Mouse (Mus musculus) hindbrain, embryonic 14.5 days (tissue): ENCODE data around the gene Ptbp1. TPM values are rescaled to one million over a fixed set of nuclear protein-coding genes. Genes with fewer than 3 reads are reported as not detected.
A peak's percentile ranks its signal among the peaks of the same experiment; 100 is the strongest.

Source experiments
- ATAC-seq: fragments of 200-750 bp; cut with Nextera tagmentation; 2 replicates; pipeline ENCODE4 v1.8.0; 2017; ENCODE audit warnings: moderate number of reproducible peaks, mild to moderate bottlenecking, moderate TSS enrichment, moderate library complexity; ENCODE audit not compliant: low FRiP score
- DNase-seq: peaks from one replicate; pipeline ENCODE4 v3.0.0-alpha.2; 2015; ENCODE audit warnings: low spot score
- H3K27ac ChIP-seq: fragments of 300-500 bp; sonication (generic); 2 replicates; pipeline ENCODE4 v1.5.1; 2014; ENCODE audit warnings: mild to moderate bottlenecking, moderate library complexity
- H3K27me3 ChIP-seq: fragments of 300-500 bp; sonication (generic); 2 replicates; pipeline ENCODE4 v1.6.1; 2014; ENCODE audit warnings: mild to moderate bottlenecking, low read length, mixed read lengths; ENCODE audit not compliant: control insufficient read depth, insufficient read depth
- H3K36me3 ChIP-seq: fragments of 300-500 bp; sonication (generic); replicated peaks from 2 replicates; pipeline ENCODE4 v1.6.1; 2014; ENCODE audit not compliant: control insufficient read depth, insufficient read depth
- H3K4me1 ChIP-seq: fragments of 300-500 bp; sonication (generic); replicated peaks from 2 replicates; pipeline ENCODE4 v1.6.1; 2014; ENCODE audit warnings: antibody characterized with exemption, low read length, mixed read lengths; ENCODE audit not compliant: control insufficient read depth, insufficient read depth
- H3K4me2 ChIP-seq: fragments of 300-500 bp; sonication (generic); replicated peaks from 2 replicates; pipeline ENCODE4 v1.6.1; 2014; ENCODE audit warnings: mild to moderate bottlenecking, moderate library complexity
- H3K4me3 ChIP-seq: fragments of 300-500 bp; sonication (generic); replicated peaks from 2 replicates; pipeline ENCODE4 v1.5.1; 2014; ENCODE audit warnings: mild to moderate bottlenecking, low read length
- H3K9ac ChIP-seq: fragments of 300-500 bp; sonication (generic); 2 replicates; pipeline ENCODE4 v1.6.1; 2014
- H3K9me3 ChIP-seq: fragments of 300-500 bp; sonication (generic); 2 replicates; pipeline ENCODE4 v1.6.1; 2016; ENCODE audit warnings: low read length; ENCODE audit not compliant: control insufficient read depth
- WGBS: fragments of 180-500 bp; shearing (Covaris S2); extraction: QIAGEN DNeasy Blood & Tissue Kit; methylation state at CpG from one replicate; pipeline ENCODE4 v1.1.7; 2014; 5-methylcytosine and 5-hydroxymethylcytosine counted together
- polyA plus RNA-seq: library from polyadenylated mRNA; unstranded; fragments of >200 nt; fragmentation: Nextera tagmentation; extraction: Ambion mirVana; gene quantifications from 2 replicates; pipeline ENCODE4 v1.2.1, GENCODE M21; 2014

The Ptbp1 gene
- polyA plus RNA-seq, 1 experiment from 2014 or later = 59.5 TPM

GRCm38 (mm10) chr10:79842322-79842721 lies 11.9 kb upstream of the Ptbp1 start:
- no peak overlapping the region for H3K9ac ChIP-seq
- ATAC-seq (peak; percentile 5; the same call in 1 of the 2 replicates), DNase-seq (no peak)
- H3K4me2 ChIP-seq = no peak overlapping the region
- H3K36me3 ChIP-seq = no peaks in the 10 kb centered on the region
- H3K27ac ChIP-seq = no peak overlapping the region
- no peak overlapping the region for H3K4me3 ChIP-seq
- no peaks in the 10 kb centered on the region for H3K9me3 ChIP-seq
- no peaks in the 10 kb centered on the region for H3K27me3 ChIP-seq
- 70% methylated on average over 3 of the region's 3 CpGs for WGBS
- peaks cover 19% of the 10 kb centered on the region for H3K4me1 ChIP-seq

- H3K27me3 ChIP-seq = no peaks in the 10 kb centered on the region
Observed at GRCm38 (mm10) chr10:79843476-79843875, 10.8 kb upstream of the Ptbp1 start.

GRCm38 (mm10) chr10:79846553-79846952 lies 7.7 kb upstream of the Ptbp1 start:
- DNase-seq = no peak
- Histone ChIP-seq H3K27me3 (no peaks in the 10 kb centered on the region), H3K9ac (no peak overlapping the region), H3K4me1 (peaks cover 14% of the 10 kb centered on the region), H3K27ac (no peak overlapping the region), H3K4me2 (no peak overlapping the region), H3K9me3 (no peaks in the 10 kb centered on the region), H3K36me3 (no peaks in the 10 kb centered on the region), H3K4me3 (no peak overlapping the region)
- WGBS = 71% methylated on average over 5 of the region's 5 CpGs
- no peak for ATAC-seq

More at GRCm38 (mm10) chr10:79843476-79843875, 10.8 kb upstream of the Ptbp1 start:
- H3K4me3 ChIP-seq = no peak overlapping the region
- H3K4me1 ChIP-seq = peaks cover 19% of the 10 kb centered on the region
- H3K4me2 ChIP-seq = no peak overlapping the region; the same call in 1 of the 2 replicates
- H3K36me3 ChIP-seq = no peaks in the 10 kb centered on the region
- ATAC-seq = no peak
- H3K27ac ChIP-seq = no peak overlapping the region
- 53% methylated on average over 6 of the region's 6 CpGs for WGBS
- DNase-seq = no peak
- no peak overlapping the region for H3K9ac ChIP-seq
- H3K9me3 ChIP-seq = no peaks in the 10 kb centered on the region

GRCm38 (mm10) chr10:79849941-79850628 lies 4.1 kb upstream of the Ptbp1 start:
- no peak overlapping the region for H3K9ac ChIP-seq
- H3K9me3 ChIP-seq = no peaks in the 10 kb centered on the region
- H3K36me3 ChIP-seq = no peaks in the 10 kb centered on the region
- WGBS = 80% methylated on average over 8 of the region's 8 CpGs
- no peak overlapping the region for H3K4me2 ChIP-seq
- H3K27ac ChIP-seq = no peak overlapping the region
- H3K4me1 ChIP-seq = peaks cover 24% of the 10 kb centered on the region
- DNase-seq = no peak
- no peak for ATAC-seq
- no peaks in the 10 kb centered on the region for H3K27me3 ChIP-seq
- no peak overlapping the region for H3K4me3 ChIP-seq

- Histone ChIP-seq H3K9ac (peak overlapping the region; percentile 75; the same call in 1 of the 2 replicates), H3K4me2 (peak overlapping the region; percentile 74; the same call in 1 of the 2 replicates), H3K9me3 (no peaks in the 10 kb centered on the region), H3K4me1 (peaks cover 36% of the 10 kb centered on the region), H3K27me3 (no peaks in the 10 kb centered on the region), H3K4me3 (no peak overlapping the region), H3K36me3 (peaks cover 5% of the 10 kb centered on the region; the same call in 1 of the 2 replicates), H3K27ac (peak overlapping the region; percentile 98)
- WGBS = 80% methylated on average over 3 of the region's 3 CpGs
- ATAC-seq (no peak), DNase-seq (no peak)
Observed at GRCm38 (mm10) chr10:79851653-79852052, 2.6 kb upstream of the Ptbp1 start.

GRCm38 (mm10) chr10:79852107-79852789 lies 2.0 kb upstream of the Ptbp1 start:
- ATAC-seq (no peak), DNase-seq (no peak)
- Histone ChIP-seq H3K4me1 (peaks cover 42% of the 10 kb centered on the region), H3K27ac (peak overlapping the region; percentile 98), H3K27me3 (no peaks in the 10 kb centered on the region), H3K4me2 (peak overlapping the region; percentile 74), H3K9me3 (no peaks in the 10 kb centered on the region), H3K36me3 (peaks cover 11% of the 10 kb centered on the region; the same call in 1 of the 2 replicates), H3K9ac (peak overlapping the region; percentile 75), H3K4me3 (peak overlapping the region; percentile 95)
- WGBS = 65% methylated on average over 9 of the region's 9 CpGs

- H3K4me1 ChIP-seq = peaks cover 48% of the 10 kb centered on the region
- WGBS = 21% methylated on average over 8 of the region's 8 CpGs
- peak overlapping the region; percentile 74 for H3K4me2 ChIP-seq
- peak overlapping the region; percentile 75 for H3K9ac ChIP-seq
- H3K9me3 ChIP-seq = no peaks in the 10 kb centered on the region
- peak overlapping the region; percentile 95 for H3K4me3 ChIP-seq
- peaks cover 16% of the 10 kb centered on the region; the same call in 1 of the 2 replicates for H3K36me3 ChIP-seq
- DNase-seq (no peak), ATAC-seq (no peak)
- H3K27me3 ChIP-seq = no peaks in the 10 kb centered on the region
- H3K27ac ChIP-seq = peak overlapping the region; percentile 98
Observed at GRCm38 (mm10) chr10:79852827-79853226, 1.4 kb upstream of the Ptbp1 start.

GRCm38 (mm10) chr10:79853392-79853791 lies 835 bp upstream of the Ptbp1 start:
- ATAC-seq (peak; percentile 10; the same call in 1 of the 2 replicates), DNase-seq (peak; percentile 88)
- Histone ChIP-seq H3K4me3 (peak overlapping the region; percentile 95), H3K4me1 (peaks cover 53% of the 10 kb centered on the region), H3K9me3 (no peaks in the 10 kb centered on the region), H3K27me3 (no peaks in the 10 kb centered on the region), H3K9ac (peak overlapping the region; percentile 75), H3K4me2 (peak overlapping the region; percentile 74), H3K27ac (peak overlapping the region; percentile 98), H3K36me3 (peaks cover 20% of the 10 kb centered on the region; the same call in 1 of the 2 replicates)
- WGBS = under 1% methylated on average over 15 of the region's 15 CpGs

GRCm38 (mm10) chr10:79854801-79855541 lies 744 bp downstream of the Ptbp1 start:
- Histone ChIP-seq H3K9me3 (no peaks in the 10 kb centered on the region), H3K4me1 (peaks cover 62% of the 10 kb centered on the region), H3K4me2 (peak overlapping the region; percentile 98), H3K27me3 (no peaks in the 10 kb centered on the region), H3K9ac (peak overlapping the region; percentile 98), H3K4me3 (peak overlapping the region; percentile 95), H3K36me3 (peaks cover 36% of the 10 kb centered on the region), H3K27ac (peak overlapping the region; percentile 100)
- under 1% methylated on average over 77 of the region's 83 CpGs for WGBS
- DNase-seq = peak; percentile 72
- ATAC-seq = peak; percentile 9
